Mouse (Mus musculus) kidney, postnatal 36 days (tissue): ENCODE data around the gene Slc25a29.
A peak's percentile ranks its signal among the peaks of the same experiment; 100 is the strongest.

Experiments used
- DNase-seq, 2 experiments: peaks; one replicate each; pipeline ENCODE4 v3.0.0; 2021 to 2022; ENCODE audit warnings: mixed read lengths in 2 of 2

Gene Slc25a29

GRCm38 (mm10) chr12:108794078-108794711, 41.5 kb downstream of the Slc25a29 start:
- DNase-seq: peak; percentile 86 to 92

GRCm38 (mm10) chr12:108793453-108793941, 42.2 kb downstream of the Slc25a29 start:
- peak in 1 of 2 experiments; percentile 37 for DNase-seq

- DNase-seq: peak; percentile 98 to 99
Observed at GRCm38 (mm10) chr12:108792546-108793452, 42.9 kb downstream of the Slc25a29 start, which contains the start of gene Yy1. Yy1 (plus strand) TSS chr12:108792973.

GRCm38 (mm10) chr12:108792152-108792545, 43.5 kb downstream of the Slc25a29 start:
- DNase-seq: peak; percentile 87 to 92

- no peak for DNase-seq
Observed at GRCm38 (mm10) chr12:108787329-108787728, 48.4 kb downstream of the Slc25a29 start.

GRCm38 (mm10) chr12:108785161-108785560, 50.5 kb downstream of the Slc25a29 start:
- DNase-seq: no peak

- DNase-seq: no peak
Observed at GRCm38 (mm10) chr12:108780108-108780877, 55.4 kb downstream of the Slc25a29 start.
